Mouse (Mus musculus) neural tube, embryonic 14.5 days (tissue): ENCODE results near the gene Osbpl9. TPM values are rescaled to one million over a fixed set of nuclear protein-coding genes. Genes with fewer than 3 reads are reported as not detected.

ENCODE experiments used
- ATAC-seq: fragments of 200-750 bp; cut with Nextera tagmentation; 2 replicates; pipeline ENCODE4 v1.8.0; 2017; ENCODE audit warnings: low read depth, mild to moderate bottlenecking, moderate TSS enrichment, moderate library complexity
- H3K27ac ChIP-seq: fragments of 300-500 bp; sonication (generic); 2 replicates; pipeline ENCODE4 v1.5.1; 2014; ENCODE audit warnings: low read depth, mild to moderate bottlenecking, control low read depth, low read length, moderate library complexity, mixed read lengths
- H3K27me3 ChIP-seq: fragments of 300-500 bp; sonication (generic); 2 replicates; pipeline ENCODE4 v1.6.1; 2014; ENCODE audit warnings: low read length; ENCODE audit not compliant: control insufficient read depth, insufficient read depth
- H3K36me3 ChIP-seq: fragments of 300-500 bp; sonication (generic); 2 replicates; pipeline ENCODE4 v1.6.1; 2014; ENCODE audit warnings: low read length, mixed read lengths; ENCODE audit not compliant: control insufficient read depth, insufficient read depth
- H3K4me1 ChIP-seq: fragments of 300-500 bp; sonication (generic); 2 replicates; pipeline ENCODE4 v1.6.1; 2014; ENCODE audit warnings: low read length; ENCODE audit not compliant: control insufficient read depth, insufficient read depth
- H3K4me2 ChIP-seq: fragments of 300-500 bp; sonication (generic); 2 replicates; pipeline ENCODE4 v1.6.1; 2014; ENCODE audit warnings: mild to moderate bottlenecking, low read depth, low read length, control low read depth
- H3K4me3 ChIP-seq: fragments of 300-500 bp; sonication (generic); 2 replicates; pipeline ENCODE4 v1.5.1; 2014; ENCODE audit warnings: low read depth, low read length, control low read depth, mixed read lengths
- H3K9ac ChIP-seq: fragments of 300-500 bp; sonication (generic); replicated peaks from 2 replicates; pipeline ENCODE4 v1.6.1; 2014; ENCODE audit warnings: low read depth, mild to moderate bottlenecking, control low read depth, low read length, mixed read lengths
- H3K9me3 ChIP-seq: fragments of 300-500 bp; sonication (generic); 2 replicates; pipeline ENCODE4 v1.6.1; 2016; ENCODE audit warnings: low read length; ENCODE audit not compliant: control insufficient read depth
- WGBS: fragments of 180-500 bp; shearing (Covaris S2); extraction: QIAGEN DNeasy Blood & Tissue Kit; methylation state at CpG from one replicate; pipeline ENCODE4 v1.1.7; 2014; 5-methylcytosine and 5-hydroxymethylcytosine counted together
- polyA plus RNA-seq: library from polyadenylated mRNA; unstranded; fragments of >200 nt; fragmentation: Nextera tagmentation; extraction: Ambion mirVana; gene quantifications from 2 replicates; pipeline ENCODE4 v1.2.1, GENCODE M21; 2014

Osbpl9 gene
- polyA plus RNA-seq, 1 experiment from 2014 or later = 89.2 TPM

DNA sequence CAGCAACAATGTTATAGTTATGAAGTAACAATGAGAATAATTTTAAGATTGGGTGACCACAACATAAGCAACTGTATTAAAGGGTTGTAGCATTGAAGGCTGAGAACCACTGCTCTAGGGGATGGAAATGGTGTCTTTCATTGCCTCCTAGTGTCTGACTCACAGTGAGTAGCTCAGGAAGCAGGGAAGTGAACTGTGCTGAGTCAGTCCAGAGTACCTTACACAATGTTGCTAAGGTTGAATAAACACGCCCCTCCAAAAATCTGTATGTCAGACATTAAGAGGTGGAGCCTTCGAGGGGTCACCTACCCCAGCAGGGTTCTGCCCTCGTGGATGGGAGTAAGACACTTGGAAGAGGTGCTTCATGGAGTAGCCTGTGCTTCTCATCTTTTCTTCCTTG lies 11.9 kb upstream of the Osbpl9 start:
- H3K4me3 ChIP-seq = no peak overlapping the region
- 84% methylated on average over 3 of the region's 3 CpGs for WGBS
- no peaks in the 10 kb centered on the region for H3K4me1 ChIP-seq
- ATAC-seq = no peak
- H3K9me3 ChIP-seq = no peaks in the 10 kb centered on the region
- H3K27ac ChIP-seq = no peak overlapping the region
- no peak overlapping the region for H3K4me2 ChIP-seq
- H3K27me3 ChIP-seq = no peaks in the 10 kb centered on the region
- no peaks in the 10 kb centered on the region for H3K36me3 ChIP-seq
- H3K9ac ChIP-seq = no peak overlapping the region

- H3K9ac ChIP-seq = no peak overlapping the region
- no peaks in the 10 kb centered on the region for H3K27me3 ChIP-seq
- WGBS = 52% methylated on average over 4 of the region's 4 CpGs
- no peaks in the 10 kb centered on the region for H3K9me3 ChIP-seq
- no peak overlapping the region for H3K4me2 ChIP-seq
- ATAC-seq = no peak
- no peaks in the 10 kb centered on the region for H3K4me1 ChIP-seq
- peak overlapping the region; percentile 12; the same call in 1 of the 2 replicates for H3K27ac ChIP-seq
- H3K4me3 ChIP-seq = no peak overlapping the region
- no peaks in the 10 kb centered on the region for H3K36me3 ChIP-seq
Measured at GRCm38 (mm10) chr4:109210881-109211280, 8.8 kb upstream of the Osbpl9 start.

DNA sequence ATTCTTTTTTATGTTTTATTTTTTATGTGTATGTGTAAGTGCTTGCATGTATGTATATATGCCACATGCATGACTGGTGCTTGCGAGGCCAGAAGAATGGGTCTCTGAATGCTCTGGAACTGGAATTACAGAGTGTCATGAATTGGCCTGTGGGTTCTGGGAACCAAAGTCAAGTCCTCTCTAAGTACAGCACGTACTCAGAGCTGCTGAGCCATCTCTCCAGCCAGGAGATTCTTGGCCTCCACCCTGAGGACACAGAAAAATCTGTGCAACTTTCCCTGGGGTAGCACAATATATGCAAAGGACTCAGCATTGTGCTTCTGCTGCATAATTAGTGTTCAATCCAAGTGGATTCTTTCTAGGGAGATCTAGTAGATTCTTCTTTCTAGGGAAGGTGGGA lies 8.2 kb upstream of the Osbpl9 start:
- Histone ChIP-seq H3K4me3 (no peak overlapping the region), H3K27me3 (no peaks in the 10 kb centered on the region), H3K9ac (no peak overlapping the region), H3K27ac (no peak overlapping the region), H3K36me3 (no peaks in the 10 kb centered on the region), H3K4me2 (no peak overlapping the region), H3K9me3 (no peaks in the 10 kb centered on the region), H3K4me1 (no peaks in the 10 kb centered on the region)
- WGBS = 75% methylated on average over 2 of the region's 2 CpGs
- no peak for ATAC-seq

DNA sequence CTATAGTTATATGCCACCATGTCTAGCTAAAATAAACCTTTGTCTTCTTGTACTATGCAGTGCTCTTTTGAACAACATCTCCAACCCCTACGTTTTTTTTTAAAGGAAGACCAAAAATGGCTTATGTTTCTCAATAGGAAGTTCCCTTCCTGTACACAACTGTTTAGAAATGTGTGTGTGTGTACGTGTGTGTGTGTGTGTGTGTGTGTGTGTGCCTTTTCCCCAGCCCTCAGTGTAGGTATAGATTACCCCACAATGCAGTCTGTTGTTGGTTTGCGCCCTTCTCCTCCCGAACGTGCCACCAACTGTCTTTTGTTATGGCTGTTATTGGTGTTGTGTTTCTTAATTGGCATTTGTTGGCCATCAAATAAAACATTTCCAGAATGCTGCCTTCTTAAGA lies 5.5 kb upstream of the Osbpl9 start:
- Histone ChIP-seq H3K36me3 (no peaks in the 10 kb centered on the region), H3K4me3 (no peak overlapping the region), H3K9ac (no peak overlapping the region), H3K4me1 (0 out of 2 replicates have a peak, but pooled peaks cover 2% of the 10 kb centered on the region), H3K27me3 (no peaks in the 10 kb centered on the region), H3K27ac (no peak overlapping the region), H3K4me2 (no peak overlapping the region), H3K9me3 (no peaks in the 10 kb centered on the region)
- no peak for ATAC-seq
- WGBS = 76% methylated on average over 5 of the region's 5 CpGs

GRCm38 (mm10) chr4:109204416-109204815 lies 2.3 kb upstream of the Osbpl9 start:
- Histone ChIP-seq H3K9me3 (no peaks in the 10 kb centered on the region), H3K9ac (no peak overlapping the region), H3K27ac (no peak overlapping the region), H3K27me3 (no peaks in the 10 kb centered on the region), H3K4me3 (no peak overlapping the region), H3K4me1 (peaks cover 10% of the 10 kb centered on the region), H3K36me3 (no peaks in the 10 kb centered on the region), H3K4me2 (no peak overlapping the region)
- ATAC-seq = no peak
- 77% methylated on average over 1 of the region's 1 CpGs for WGBS

- H3K27ac ChIP-seq = no peak overlapping the region
- no peak overlapping the region for H3K4me2 ChIP-seq
- peaks cover 10% of the 10 kb centered on the region for H3K4me1 ChIP-seq
- no peaks in the 10 kb centered on the region for H3K36me3 ChIP-seq
- no peaks in the 10 kb centered on the region for H3K9me3 ChIP-seq
- no peaks in the 10 kb centered on the region for H3K27me3 ChIP-seq
- no peak overlapping the region for H3K4me3 ChIP-seq
- ATAC-seq = no peak
- 97% methylated on average over 1 of the region's 1 CpGs for WGBS
- H3K9ac ChIP-seq = no peak overlapping the region
Measured at GRCm38 (mm10) chr4:109203931-109204330, 1.9 kb upstream of the Osbpl9 start.

DNA sequence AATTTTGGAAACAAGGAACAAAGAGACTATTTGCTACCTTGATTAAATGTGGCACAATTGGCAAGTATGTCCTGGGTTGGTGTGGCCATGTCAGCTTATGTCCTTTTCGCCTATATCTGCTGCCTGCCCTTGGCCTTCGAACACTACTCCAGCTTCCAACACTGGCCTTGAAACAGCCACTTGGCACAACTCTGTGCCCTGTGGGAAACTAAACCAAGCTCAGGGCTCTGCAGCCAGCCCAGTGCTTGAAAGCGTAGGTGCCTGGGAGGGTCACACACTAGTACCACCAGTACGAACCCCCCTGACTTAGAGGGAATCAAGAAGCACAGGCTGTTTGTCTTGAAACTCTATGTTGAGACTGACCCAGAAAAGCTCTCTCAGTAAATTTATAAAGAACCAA lies 3.0 kb downstream of the Osbpl9 start:
- WGBS = 97% methylated on average over 4 of the region's 4 CpGs
- no peak for ATAC-seq

DNA sequence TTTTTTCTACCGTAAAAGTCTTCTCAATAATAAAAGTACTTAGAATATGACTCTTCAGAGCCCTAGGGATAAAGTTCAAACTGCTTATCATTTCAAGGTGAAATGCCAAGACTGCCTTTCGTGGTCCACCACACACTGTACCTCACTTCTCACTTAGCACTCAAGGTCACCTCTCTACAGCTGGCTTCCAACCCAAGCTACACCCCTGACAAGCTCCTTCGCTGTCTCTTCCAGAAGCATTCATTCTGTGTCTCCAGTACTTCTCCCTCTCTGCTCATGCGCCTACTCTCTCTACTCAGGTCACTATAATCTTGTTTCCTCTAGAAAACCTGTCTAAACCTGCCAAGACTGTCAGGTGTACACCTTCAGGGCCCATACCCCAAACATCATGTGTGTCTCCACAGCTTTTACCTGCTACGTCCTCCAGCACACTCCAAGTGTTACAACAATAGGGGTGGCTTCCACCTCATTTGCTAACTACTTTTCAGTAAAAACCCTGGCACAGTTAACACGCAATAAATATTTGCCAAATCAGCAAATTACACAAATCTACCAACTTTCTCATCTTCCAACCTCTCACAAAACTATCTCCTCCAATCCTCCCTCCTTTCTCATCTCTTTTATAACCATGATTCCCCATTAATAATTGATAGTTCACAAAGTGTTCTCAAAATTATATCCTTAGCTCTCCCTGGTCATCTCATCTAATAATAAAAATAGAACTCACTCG lies 6.0 kb downstream of the Osbpl9 start:
- H3K27me3 ChIP-seq = no peaks in the 10 kb centered on the region
- WGBS = 88% methylated on average over 7 of the region's 7 CpGs
- H3K36me3 ChIP-seq = no peaks in the 10 kb centered on the region
- H3K4me3 ChIP-seq = no peak overlapping the region
- no peak overlapping the region for H3K9ac ChIP-seq
- H3K4me2 ChIP-seq = no peak overlapping the region
- H3K9me3 ChIP-seq = no peaks in the 10 kb centered on the region
- no peak overlapping the region for H3K27ac ChIP-seq
- ATAC-seq = no peak
- H3K4me1 ChIP-seq = peaks cover 12% of the 10 kb centered on the region

More for the DNA sequence above, 3.0 kb downstream of the Osbpl9 start:
- Histone ChIP-seq H3K4me1 (peaks cover 10% of the 10 kb centered on the region), H3K36me3 (no peaks in the 10 kb centered on the region), H3K9ac (no peak overlapping the region), H3K27ac (no peak overlapping the region), H3K4me2 (no peak overlapping the region), H3K4me3 (no peak overlapping the region), H3K9me3 (no peaks in the 10 kb centered on the region), H3K27me3 (no peaks in the 10 kb centered on the region)

DNA sequence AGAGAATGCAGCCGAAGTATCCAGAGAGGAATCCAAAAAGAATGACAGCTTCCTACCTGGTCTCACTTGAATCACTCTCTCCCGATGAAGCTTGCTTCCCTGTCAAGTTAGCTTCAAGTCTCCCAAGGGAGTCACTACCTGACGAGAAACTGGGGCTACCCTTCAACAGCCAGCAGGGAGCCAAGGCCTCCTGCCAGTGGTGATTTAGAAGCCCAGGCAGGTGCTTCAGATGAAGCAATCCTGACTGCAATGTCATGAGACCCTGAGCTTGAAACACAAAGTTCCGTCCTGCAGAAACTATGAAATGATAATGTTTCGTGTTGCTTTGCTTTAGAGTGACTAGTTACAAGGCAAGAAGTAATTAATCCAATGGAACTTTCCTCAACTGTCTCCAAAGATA lies 8.2 kb downstream of the Osbpl9 start:
- peaks cover 5% of the 10 kb centered on the region; the same call in 1 of the 2 replicates for H3K4me1 ChIP-seq
- no peaks in the 10 kb centered on the region for H3K36me3 ChIP-seq
- no peaks in the 10 kb centered on the region for H3K9me3 ChIP-seq
- no peak overlapping the region for H3K9ac ChIP-seq
- no peaks in the 10 kb centered on the region for H3K27me3 ChIP-seq
- no peak for ATAC-seq
- H3K27ac ChIP-seq = no peak overlapping the region
- H3K4me2 ChIP-seq = no peak overlapping the region
- no peak overlapping the region for H3K4me3 ChIP-seq
- 72% methylated on average over 5 of the region's 5 CpGs for WGBS
